Mouse (Mus musculus) testis, postnatal 10 days (tissue): ENCODE data around the gene Gfap.

Experiments used
- DNase-seq: peaks from one replicate; pipeline ENCODE4 v3.0.0; 2021; ENCODE audit warnings: low spot score

The Gfap gene

DNA sequence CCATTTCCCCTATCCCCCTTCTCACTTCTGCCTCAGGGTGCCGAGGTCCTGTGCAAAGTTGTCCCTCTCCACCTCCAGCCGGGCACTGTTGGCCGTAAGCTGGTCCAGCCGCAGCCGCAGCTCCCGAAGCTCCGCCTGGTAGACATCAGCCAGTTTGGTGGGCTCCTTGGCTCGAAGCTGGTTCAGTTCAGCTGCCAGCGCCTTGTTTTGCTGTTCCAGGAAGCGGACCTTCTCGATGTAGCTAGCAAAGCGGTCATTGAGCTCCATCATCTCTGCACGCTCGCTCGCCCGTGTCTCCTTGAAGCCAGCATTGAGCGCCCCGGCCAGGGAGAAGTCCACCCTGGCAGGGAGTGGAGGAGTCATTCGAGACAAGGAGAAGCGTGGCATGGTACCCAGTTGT, 4.1 kb downstream of the Gfap start:
- DNase-seq = no peak

DNA sequence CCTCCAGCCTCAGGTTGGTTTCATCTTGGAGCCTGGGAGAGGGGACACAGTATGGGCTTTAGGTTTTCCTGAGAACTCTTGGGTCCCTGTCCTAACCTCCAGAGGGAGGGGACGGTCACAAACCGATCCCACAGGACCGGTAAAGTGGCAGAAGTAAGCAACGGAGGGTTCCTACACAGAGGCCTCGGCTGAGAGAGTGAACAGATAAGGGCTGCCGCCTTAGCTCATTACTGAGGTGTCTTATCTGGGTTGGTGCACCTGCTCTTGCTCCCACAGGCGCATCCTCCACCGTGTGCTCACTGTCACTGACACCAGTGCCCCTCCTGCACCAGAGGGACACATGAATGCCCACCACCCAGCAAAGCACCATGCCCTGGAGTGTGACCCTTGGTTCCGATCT, 4.9 kb downstream of the Gfap start:
- no peak for DNase-seq

DNA sequence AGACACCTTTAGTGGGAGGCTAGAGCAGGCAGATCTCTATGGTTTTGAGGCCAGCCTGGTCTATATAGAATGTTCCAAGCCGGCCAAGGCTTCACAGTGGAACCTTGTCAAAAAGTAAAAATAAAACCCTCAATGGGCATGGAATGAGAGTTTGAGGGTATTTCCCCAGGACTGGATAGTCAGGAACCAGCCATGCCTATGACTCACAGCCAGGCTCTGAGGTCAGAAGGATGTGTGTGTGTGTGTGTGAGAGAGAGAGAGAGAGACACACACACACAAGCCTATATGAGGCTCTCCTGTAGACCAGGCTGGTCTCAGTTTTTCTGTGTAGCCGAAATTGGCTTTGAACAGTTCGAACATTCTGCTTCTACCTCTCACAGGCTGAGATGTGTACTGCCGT, 6.0 kb downstream of the Gfap start:
- DNase-seq = no peak

DNA sequence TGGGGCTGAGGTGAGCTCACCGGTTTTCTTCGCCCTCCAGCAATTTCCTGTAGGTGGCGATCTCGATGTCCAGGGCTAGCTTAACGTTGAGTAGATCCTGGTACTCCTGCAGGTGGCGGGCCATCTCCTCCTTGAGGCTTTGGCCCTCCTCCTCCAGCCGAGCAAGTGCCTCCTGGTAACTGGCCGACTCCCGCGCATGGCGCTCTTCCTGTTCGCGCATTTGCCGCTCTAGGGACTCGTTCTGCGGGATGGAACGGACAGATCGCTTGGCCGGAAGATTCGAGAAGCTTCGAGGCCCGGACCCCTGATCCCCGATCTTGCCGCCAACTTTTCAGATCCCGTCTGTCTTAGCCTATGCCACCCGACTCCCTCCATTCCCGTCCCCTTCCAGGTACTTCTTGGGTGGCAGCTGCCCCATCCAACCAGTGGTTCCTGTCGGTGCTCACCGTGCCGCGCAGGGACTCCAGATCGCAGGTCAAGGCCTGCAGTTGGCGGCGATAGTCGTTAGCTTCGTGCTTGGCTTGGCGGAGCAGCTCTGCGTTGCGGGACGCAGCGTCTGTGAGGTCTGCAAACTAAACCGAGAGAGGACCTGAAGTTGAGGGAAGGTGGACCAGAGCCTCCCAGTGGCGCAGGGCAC, 7.6 kb downstream of the Gfap start:
- peak; percentile 80 for DNase-seq

DNA sequence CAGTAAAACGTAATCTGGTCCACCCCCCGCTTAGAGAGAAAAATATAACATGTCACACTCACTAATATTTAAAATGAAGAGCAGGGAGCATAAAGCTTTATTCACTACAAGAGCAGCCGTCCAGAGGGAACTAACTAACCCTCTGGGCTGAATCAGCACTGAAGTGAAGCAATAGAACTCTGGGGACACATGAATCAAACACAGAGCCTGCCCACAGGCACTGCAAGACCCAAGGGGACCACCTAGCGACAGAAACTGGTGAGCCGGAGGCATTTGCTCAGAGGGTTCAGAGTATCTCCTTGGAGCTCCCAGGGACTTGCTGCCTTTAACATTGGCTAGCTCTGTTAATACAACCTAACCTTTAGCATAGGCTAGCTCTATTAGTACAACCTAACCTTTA, 10.6 kb downstream of the Gfap start:
- DNase-seq = no peak

DNA sequence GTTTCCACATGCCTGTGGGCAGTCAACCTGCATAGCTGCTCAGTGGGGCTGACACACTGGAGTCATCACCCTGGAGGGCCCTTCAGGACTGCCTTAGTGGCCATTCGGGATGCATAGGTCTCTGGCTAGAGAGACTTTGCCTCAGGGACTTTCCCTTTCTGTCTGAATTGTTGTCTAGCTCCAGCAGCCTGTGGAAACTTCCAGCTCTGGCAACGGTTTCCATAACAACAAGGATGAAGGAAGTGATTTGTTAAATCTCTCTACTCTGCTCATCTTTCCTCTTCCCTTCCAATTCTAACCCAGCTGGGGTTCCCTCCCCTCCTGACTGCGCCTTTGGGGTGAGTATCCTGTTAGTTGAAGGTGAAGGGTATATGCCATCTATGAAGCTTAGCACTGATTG, 12.6 kb downstream of the Gfap start:
- DNase-seq = no peak

DNA sequence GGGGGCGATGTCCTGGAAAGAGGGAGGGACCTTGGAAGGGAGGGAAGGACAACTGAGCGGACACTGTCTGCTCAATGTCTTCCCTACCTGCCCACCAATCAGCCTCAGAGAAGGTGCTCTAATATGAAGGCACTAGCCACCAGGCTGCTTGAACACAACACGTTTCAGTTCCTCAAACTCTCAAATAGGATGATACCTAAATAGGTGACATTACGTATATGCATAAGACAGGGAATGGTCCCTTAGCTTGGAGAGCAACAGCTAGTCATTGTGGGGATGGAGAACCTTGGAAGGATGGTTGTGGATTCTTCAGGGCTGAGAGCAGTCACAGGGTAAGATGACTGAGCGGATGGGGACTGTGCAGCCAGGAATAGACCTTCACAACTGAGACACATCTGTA, 13.3 kb downstream of the Gfap start:
- DNase-seq = no peak

DNA sequence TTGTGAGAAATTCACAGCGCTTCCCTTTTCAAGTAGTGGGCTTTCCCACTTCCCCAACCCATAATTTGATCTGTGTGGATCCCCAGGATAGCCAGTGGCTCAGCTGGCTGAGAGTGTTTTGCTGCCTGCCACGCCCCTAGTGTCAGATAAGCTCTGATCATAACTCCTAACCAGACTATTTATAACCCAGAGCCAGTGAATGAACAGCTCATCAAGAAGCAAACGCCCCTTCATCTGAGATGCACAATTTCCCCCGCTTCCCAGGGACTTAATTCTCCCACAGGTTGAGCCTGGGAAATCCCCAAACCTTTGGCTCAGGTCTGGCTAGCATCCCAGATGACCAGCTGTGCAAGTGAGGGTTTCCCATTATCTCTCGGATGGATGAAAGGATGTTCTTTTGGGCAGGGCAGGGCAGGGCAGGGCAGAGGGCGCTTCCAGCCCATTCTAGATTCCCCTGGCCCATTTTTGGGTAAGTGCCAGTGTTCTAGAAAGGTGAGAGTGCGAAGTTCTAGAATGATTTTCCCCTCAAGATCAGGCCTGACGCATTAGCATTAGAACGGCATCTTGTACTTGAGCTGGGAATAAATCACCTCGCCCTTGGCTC, 16.0 kb downstream of the Gfap start, which contains the start of gene Fam187a:
Fam187a (plus strand) TSS at position 554 of the 604 bp plus-strand sequence.
- no peak for DNase-seq

DNA sequence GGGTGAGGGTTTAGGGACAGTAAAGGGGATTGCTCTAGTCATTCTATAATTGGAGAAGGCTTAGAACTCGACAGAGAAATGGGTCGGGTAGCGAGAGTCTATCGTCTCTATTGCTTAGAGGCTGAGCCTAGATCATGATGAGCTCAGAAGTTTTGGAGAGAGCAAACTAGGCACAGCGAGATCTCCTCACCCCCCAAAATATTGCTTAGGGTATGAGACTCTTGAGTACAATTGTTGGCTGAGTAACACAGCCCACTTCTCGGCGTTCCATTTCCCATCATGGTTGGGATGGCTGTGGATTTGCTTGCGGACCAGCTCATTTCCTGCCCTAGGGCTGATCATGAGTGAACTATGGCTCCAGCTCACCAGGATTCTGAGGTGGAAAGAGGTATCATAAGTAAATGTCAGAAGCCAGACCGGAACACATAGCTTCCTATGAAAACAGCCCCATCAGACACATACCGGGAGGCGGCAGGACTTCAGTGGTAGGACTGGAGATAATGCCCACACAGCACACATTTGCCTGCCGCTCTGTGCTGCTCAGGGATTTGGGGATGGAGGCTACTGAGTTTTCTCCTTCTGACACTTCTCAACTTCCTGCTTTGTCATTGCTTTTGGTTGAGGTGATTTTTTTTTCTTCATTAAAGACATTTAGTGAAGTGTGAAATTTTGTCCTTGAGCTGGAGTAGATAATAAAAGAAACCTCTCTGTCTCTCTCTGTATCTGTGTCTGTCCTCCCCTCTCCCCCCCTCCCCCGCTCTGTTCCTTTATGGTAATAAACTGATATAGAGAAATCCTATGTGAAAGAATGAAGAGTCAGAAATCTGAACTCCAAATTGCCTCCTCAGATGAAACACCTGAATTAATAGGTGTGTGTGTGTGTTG, 19.2 kb downstream of the Gfap start:
- DNase-seq = no peak

DNA sequence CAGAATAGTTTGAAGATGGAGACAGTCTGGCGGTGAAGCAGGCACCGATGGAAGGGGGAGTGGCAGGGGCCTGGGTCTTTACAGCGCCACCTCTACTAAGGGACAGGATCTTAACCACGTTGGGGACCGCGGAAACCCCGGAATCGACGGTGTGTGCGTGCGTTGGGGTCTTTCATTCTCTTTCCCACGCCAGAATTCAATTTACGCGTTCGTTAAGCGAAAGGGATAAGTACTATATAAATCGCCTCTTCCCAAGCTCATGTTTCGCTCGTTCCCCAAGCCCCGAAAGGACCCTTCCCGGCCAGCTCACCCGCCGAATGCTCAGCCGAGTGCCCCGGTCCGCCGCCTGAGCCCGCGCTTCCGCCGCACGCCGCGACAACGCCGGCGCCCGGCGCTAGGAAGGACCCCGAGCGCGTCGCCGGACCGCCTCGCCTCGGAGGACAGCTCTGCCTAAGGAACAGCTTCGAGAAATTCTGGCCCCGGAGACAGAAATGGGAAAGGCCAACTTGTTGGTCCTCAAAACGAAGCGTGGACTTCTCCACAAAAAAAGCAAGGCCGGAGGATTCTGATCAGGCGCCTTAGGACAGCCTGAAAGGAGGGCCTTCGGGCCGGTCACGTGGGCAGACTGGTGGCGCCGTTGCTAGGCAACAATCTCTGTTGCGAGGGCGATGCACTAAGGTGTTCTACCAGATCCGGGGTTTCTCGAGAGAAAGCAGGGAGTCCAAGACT, 20.0 kb downstream of the Gfap start, which contains the start of the genes Eftud2 and Ccdc103:
Eftud2 (minus strand) TSS at position 401 of the 729 bp plus-strand sequence.
Ccdc103 (plus strand) TSS at position 620 of the 729 bp plus-strand sequence.
- DNase-seq = peak; percentile 96

DNA sequence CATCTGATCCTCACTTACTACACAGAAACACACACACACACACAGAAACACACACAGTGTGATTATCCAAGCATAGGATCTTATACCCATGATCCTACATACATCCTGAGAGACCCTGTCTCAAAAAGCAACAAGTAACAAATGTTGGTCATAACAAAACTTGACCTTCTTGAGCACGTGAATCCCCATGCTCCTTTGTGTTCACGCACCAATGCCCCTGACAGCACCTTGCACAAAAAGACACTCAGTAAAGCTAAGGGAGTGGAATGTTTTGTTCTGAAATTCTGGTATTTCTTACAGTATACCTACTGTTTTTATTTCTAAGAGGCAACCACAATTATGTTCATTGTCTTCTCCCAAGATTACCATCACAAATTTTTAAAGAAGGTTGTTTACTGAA, 21.2 kb downstream of the Gfap start:
- no peak for DNase-seq

DNA sequence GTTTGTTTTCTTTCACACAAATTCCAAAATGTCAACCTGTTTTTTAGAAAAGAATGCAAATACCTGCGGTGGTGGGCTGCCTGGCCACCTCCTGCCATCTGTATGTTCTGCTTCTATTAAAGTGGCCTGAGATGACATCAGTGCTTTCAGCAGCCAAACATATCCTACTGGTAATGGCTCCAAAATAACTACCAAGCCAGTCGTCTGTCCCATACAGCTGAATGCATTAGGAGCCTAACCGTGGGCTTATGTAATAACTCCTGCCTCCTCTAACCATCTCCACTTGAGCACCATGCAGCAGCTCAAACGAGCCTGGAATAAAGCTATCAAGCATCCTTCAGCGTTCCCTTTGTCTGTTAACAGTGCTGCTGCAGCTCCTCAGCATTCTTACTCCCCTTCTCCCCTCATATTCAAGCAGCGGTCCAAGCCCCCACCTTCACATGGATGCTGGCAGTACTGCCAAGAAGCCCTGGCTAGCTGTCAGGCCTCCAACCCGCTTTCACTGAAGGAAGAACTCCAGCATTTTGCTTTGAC, 25.8 kb downstream of the Gfap start:
- no peak for DNase-seq

DNA sequence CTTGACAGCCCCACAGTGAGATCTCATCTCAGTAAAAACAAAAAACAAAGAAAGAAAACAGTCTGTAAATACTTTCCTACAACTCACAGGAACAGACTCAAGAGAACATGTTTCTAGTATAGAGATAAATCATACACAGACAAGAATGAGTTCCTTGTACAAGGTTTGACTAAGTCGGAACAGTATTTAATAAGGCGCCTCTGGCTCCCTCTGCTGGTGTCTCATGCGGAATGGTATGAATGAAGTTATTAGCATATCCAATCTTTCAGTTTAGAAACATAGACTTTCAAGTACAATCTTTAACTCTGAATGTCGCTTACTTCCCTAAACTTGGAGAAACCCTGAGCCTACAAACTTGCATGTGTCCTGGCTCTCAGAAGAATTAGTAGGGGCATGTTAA, 36.4 kb downstream of the Gfap start:
- peak; percentile 86 for DNase-seq

DNA sequence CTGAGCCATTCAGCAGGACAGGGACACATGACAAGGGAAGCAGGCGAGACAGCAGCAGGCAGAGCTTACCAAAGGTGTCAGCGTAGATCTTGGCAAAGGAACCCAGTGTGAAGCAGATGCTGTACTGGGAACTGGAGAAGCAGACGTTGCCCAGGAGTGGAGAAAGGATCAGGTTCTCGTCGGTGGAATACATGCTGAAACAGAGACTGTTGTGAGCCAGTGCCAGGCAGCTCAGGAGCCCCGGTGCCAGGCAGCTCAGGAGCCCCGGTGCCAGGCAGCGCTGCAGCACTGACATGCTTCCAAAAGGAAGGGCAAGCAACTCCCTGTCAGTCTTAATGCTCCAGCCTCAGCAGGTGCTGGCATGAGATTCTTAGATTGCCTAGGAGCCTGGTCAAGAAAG, 40.8 kb downstream of the Gfap start:
- DNase-seq = no peak

DNA sequence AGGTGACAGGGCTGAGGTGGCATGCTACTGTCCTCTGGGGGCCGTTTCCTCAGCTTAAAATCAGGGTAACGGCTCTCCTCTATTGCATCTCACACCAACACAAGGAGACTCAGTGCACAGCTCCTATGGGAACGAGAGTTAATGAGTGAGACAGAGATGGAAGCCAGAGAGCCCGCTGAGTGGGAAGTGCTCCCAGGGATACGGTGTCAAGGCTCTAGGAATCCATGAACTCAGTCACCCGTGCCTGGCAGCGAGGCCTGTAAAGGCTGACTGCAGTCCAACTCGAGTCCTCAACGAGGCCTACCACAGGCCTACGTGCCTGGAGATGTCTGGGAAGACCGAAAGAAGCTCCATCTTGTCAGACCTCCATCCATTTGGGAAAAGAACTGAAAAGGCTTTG, 41.8 kb downstream of the Gfap start:
- no peak for DNase-seq

DNA sequence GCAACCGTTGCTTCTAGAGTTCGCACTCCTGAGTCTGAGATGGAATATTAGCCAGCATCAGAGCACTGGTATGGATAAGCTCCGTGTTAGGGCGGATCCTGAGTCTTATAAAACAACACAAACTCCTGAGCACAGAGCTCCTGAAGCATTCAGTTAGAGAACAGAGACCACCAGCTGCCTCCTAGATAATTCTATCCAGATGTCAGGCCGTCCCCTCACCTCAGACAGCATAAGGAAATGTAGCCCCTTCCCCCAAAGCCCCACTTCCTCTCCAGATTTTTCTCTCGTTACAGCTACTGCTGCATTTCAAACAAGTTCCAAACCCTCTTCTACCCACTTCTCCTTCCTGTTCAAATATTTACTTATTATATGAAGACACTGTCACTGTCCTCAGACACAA, 44.8 kb downstream of the Gfap start:
- DNase-seq = no peak

DNA sequence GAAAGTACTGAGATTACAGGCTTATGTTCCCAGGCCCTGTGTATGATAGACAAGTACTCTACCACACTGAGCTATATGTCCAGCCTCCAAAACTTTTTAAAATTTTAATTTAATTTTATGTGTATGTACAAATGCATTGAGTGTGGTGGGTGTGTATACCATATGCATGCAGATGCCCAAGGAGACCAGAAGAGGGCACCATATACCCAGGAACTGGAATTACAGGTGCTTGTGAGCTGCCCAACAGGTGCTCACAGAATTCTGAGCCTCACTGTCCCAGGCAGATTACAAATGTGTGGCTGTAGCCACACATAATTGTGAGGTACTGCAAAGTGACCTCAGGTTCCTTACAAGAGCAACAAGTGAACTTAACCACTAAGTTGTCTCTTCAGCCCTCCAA, 47.0 kb downstream of the Gfap start:
- no peak for DNase-seq

DNA sequence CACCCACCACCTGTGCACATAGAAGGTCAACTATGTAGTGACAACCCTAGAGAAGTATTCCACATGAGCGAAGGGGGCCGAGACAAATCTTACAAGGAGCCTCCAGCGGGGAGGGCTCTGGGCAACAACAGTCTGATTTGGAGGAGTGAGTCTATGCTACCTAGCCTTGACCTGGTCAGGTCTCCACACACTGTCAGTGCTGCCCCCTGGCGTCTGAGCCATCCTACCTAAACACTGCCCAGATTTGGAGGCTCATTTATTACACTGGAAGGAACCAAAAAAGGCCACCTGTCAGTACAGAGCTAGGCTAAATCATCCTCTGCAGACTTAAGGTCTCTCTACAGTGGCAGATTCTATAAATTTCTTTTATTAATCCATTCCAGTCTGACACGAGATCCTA, 48.8 kb downstream of the Gfap start:
- peak; percentile 88 for DNase-seq

DNA sequence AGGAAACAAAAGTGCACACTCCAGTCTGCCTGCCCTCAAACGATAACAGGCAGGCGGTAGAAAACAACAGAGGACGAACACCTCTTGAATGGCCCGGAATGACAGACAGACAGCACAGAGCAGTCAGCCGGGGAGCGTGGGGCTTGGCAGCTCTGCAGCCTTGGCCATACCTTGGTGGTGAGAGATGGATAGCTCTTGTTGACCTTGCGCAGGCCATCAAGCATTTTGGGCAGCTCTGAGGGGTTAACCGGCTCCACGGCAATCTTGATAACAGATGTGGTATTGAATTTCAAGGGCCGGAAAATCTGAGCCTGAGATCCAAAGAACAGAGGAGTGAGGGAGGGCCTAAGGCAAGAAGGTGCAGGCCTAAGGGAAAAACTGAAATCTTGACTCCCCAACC, 54.8 kb downstream of the Gfap start:
- DNase-seq = no peak

DNA sequence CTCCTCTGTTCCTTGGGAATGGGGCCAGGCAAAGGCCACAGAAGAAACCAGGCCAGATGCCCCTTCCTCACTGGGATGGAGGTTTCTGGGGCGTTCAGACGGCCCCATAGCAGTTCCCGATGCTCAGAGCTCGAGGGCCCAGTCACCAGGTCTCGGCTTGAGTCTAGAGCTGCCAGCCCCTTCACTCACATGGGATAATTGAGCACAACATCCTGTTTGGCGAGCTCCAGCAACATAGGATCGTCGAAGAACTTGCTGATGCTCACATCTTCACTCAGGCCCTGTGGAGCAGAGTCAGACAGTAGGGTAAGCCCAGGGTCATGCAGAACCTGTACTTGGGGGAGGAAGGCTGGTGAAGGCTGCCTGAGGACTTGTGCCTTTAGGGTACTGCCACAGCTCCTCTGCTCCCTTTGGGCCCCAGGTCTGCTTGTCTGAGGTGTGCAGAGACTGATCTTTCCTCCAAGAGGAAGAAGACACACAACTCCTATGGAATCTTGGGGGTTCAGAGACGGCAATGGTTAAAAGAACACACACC, 62.0 kb downstream of the Gfap start:
- no peak for DNase-seq

DNA sequence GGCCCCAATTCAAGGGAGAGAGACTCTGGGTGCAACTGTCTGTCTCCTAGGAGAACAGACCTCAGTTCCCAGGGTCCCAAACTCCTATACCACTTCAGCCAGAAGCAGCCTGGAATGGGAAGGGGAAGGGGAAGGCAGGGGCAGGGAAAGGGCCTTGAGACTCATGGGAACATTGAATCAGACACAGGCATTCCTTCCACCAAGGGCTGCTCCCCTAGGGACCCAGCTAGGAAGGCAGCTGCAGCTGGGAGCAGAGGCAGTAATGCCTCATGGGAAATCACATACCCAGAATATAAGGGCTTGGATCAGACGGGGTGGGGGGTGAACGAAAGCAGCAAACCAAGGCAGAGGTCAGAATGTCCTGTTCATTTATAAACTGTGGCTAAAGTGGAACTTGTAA, 62.6 kb downstream of the Gfap start:
- DNase-seq = no peak

DNA sequence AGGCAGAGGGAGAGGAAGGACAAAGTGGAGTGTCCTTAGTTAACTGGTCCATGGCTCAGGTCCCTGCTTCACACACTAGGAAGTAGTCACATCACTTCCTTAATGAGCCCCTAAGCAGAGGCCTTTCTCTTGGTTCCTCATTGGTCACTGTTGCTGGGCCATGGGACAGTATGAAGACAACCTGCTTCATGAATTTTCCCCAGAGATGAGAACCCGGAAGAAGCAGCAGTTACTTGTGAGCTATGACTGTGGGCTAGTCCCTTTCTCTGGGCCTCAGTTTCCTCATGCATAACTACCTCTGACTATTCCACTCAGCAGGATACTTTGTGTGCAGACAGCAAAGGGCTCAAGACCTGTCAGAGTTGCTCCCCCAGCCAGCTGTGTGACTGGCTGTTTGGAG, 63.3 kb downstream of the Gfap start:
- no peak for DNase-seq
